Mouse (Mus musculus) kidney, embryonic 14.5 days (tissue): ENCODE measurements around the gene Tor1b. TPM values are rescaled to one million over a fixed set of nuclear protein-coding genes. Genes with fewer than 3 reads are reported as not detected.
"Not testable (repeated sequence)": the region's sequence is repeated elsewhere in the genome, so short reads cannot be mapped to it uniquely, and the experiment has no call there.

ENCODE experiments used
- ATAC-seq: fragments of 200-750 bp; cut with Nextera tagmentation; 2 replicates; pipeline ENCODE4 v1.8.0; 2017; ENCODE audit warnings: moderate number of reproducible peaks, mild to moderate bottlenecking, moderate TSS enrichment, moderate library complexity; ENCODE audit not compliant: low FRiP score, low TSS enrichment
- H3K27ac ChIP-seq: fragments of 300-500 bp; sonication (generic); 2 replicates; pipeline ENCODE4 v1.5.1; 2014; ENCODE audit warnings: low read depth, mild to moderate bottlenecking, low read length, moderate library complexity, mixed read lengths
- H3K27me3 ChIP-seq: fragments of 300-500 bp; sonication (generic); 2 replicates; pipeline ENCODE4 v1.6.1; 2014; ENCODE audit warnings: mild to moderate bottlenecking, low read length; ENCODE audit not compliant: control insufficient read depth, insufficient read depth
- H3K36me3 ChIP-seq: fragments of 300-500 bp; sonication (generic); 2 replicates; pipeline ENCODE4 v1.6.1; 2014; ENCODE audit warnings: low read length, mixed read lengths; ENCODE audit not compliant: control insufficient read depth, insufficient read depth
- H3K4me1 ChIP-seq: fragments of 300-500 bp; sonication (generic); 2 replicates; pipeline ENCODE4 v1.6.1; 2014; ENCODE audit warnings: low read length, mixed read lengths; ENCODE audit not compliant: control insufficient read depth, insufficient read depth
- H3K4me2 ChIP-seq: fragments of 300-500 bp; sonication (generic); replicated peaks from 2 replicates; pipeline ENCODE4 v1.6.1; 2014; ENCODE audit warnings: low read depth, mild to moderate bottlenecking, low read length
- H3K4me3 ChIP-seq: fragments of 300-500 bp; sonication (generic); 2 replicates; pipeline ENCODE4 v1.5.1; 2014; ENCODE audit warnings: mild to moderate bottlenecking, low read length
- H3K9ac ChIP-seq: fragments of 300-500 bp; sonication (generic); 2 replicates; pipeline ENCODE4 v1.6.1; 2014; ENCODE audit warnings: low read depth, mild to moderate bottlenecking, low read length, moderate library complexity
- H3K9me3 ChIP-seq: fragments of 300-500 bp; sonication (generic); 2 replicates; pipeline ENCODE4 v1.6.1; 2016; ENCODE audit warnings: low read length; ENCODE audit not compliant: control insufficient read depth
- WGBS: fragments of 180-500 bp; shearing (Covaris S2); extraction: QIAGEN DNeasy Blood & Tissue Kit; methylation state at CpG from one replicate; pipeline ENCODE4 v1.1.7; 2014; 5-methylcytosine and 5-hydroxymethylcytosine counted together
- polyA plus RNA-seq: library from polyadenylated mRNA; unstranded; fragments of >200 nt; fragmentation: Nextera tagmentation; extraction: Ambion mirVana; gene quantifications from 2 replicates; pipeline ENCODE4 v1.2.1, GENCODE M21; 2014

Tor1b gene
- polyA plus RNA-seq, 1 experiment from 2014 or later, result 39.3 TPM

DNA sequence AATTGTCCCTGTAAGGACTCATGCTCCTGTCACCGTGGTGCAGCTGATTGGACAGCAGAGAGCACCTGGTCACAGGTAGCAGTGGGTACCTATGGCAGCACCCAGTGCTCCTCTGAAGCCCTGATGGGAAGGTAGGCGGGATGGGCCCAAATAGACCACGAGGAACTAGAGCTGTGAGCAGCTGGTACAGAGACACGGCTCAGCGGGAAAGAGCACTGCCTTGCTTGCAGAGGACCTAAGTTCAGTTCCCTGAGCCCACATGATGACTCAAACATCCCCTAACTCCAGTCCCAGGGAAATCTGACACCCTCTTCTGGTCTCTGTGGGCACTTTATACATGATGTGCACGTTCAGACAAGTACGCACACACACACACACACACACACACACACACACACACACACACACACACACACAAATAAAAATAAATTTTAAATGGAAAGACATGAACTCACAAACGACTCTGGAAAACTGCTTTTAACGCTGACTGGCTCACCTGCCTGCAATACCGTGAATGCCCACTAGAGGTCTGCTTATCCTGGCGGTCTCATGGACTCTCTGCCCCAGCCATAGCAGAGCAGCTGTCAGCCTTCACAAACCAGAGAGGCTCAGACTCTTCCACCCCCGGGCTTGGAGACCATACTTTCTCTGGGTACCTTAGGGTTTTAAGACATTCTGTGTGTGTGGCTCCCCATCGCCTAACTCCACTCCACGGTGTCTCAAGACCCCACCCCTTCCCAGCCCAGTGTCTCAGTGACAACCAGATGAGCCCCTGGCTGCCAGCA lies 24.7 kb upstream of the Tor1b start:
- Histone ChIP-seq H3K27ac (no peak overlapping the region), H3K27me3 (no peaks in the 10 kb centered on the region), H3K4me3 (no peak overlapping the region), H3K36me3 (no peaks in the 10 kb centered on the region), H3K4me2 (no peak overlapping the region), H3K9ac (no peak overlapping the region), H3K4me1 (peaks cover 24% of the 10 kb centered on the region; the same call in 1 of the 2 replicates), H3K9me3 (no peaks in the 10 kb centered on the region)
- ATAC-seq, result peak; percentile 68; the same call in 1 of the 2 replicates
- WGBS, result 29% methylated on average over 14 of the region's 14 CpGs

DNA sequence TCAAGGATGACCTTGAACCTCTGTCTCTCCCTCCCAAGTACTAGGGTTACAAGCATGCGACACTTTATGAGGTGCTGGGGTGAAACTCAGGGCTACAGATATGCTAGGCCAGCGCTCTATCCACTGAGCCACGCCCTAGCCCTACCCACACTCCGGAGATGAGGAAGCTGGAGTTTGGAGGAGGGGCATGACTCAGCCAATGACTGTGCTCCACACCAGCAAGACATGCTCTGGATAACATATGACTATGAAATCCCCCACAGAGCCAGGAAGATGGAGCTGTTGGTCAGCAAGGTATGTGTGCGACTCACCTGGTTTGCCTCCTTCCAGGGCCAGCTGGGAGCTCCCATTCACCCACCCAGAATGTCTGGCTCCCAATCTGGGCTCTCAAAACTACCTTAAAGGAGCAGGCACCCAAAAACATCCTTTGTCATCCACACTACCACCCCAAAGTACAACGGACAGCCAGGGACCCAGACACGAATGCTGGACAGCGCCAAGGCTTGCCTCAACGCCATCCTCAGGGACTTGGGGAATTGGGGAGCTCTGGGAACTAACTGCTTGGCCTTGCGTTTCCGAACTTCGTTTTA lies 23.8 kb upstream of the Tor1b start:
- no peak overlapping the region for H3K9ac ChIP-seq
- peak overlapping the region; percentile 14; the same call in 1 of the 2 replicates for H3K4me3 ChIP-seq
- WGBS, result 19% methylated on average over 12 of the region's 12 CpGs
- H3K4me2 ChIP-seq, result peak overlapping the region; percentile 41
- no peaks in the 10 kb centered on the region for H3K36me3 ChIP-seq
- ATAC-seq, result peak; percentile 41; the same call in 1 of the 2 replicates
- no peaks in the 10 kb centered on the region for H3K9me3 ChIP-seq
- no peaks in the 10 kb centered on the region for H3K27me3 ChIP-seq
- peaks cover 24% of the 10 kb centered on the region; the same call in 1 of the 2 replicates for H3K4me1 ChIP-seq
- no peak overlapping the region for H3K27ac ChIP-seq

DNA sequence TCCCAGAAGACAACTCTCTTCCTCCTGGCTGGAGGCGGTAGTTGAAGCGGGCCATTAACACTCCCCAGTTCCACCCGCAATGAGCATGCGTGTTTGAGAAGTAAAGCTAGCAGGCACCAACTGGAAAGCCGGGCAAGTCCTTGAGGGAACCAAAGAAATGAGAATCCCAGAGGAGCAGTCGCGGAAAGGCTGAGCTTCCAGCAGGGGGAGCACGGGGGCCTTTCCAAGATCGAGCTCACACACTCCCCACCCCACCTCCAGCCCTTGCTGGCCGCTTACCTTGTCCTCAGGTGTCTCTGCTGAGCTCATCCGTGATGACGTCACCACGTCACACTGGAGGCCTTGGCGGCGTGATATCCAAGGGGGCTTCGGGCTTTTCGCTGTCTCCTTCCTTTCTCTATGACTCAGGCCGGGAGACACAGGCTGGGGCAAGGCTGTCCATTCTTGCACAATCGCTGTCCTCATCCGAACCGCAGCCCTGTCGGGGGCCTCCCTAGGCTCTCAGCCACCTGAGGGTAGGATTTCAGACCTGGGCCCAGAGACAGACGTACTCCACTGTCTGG lies 23.2 kb upstream of the Tor1b start, which contains the start of gene Ptges:
Gene Ptges, minus strand, starts transcription at position 381 of the 563 bp plus-strand sequence.
- peak; percentile 48 for ATAC-seq

DNA sequence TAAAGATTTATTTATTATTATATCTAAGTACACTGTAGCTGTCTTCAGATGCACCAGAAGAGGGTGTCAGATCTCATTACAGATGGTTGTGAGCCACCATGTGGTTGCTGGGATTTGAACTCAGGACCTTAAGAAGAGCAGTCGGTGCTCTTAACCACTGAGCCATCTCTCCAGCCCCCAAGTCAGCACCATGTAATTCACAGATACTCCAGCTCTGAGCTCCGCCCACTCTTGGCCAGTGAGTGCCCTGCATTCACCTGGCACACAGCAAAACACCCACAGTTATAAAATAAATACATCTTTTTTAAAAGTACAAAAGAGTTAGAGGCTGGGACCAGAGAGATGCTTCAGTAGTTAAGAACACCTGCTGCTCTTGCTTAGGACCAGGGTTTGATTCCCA lies 21.9 kb upstream of the Tor1b start:
- H3K4me1 ChIP-seq, result peaks cover 24% of the 10 kb centered on the region; the same call in 1 of the 2 replicates
- H3K4me2 ChIP-seq, H3K27ac ChIP-seq, H3K27me3 ChIP-seq, H3K9ac ChIP-seq, H3K9me3 ChIP-seq, ATAC-seq, H3K36me3 ChIP-seq, H3K4me3 ChIP-seq: not testable (repeated sequence)
- WGBS, result 78% methylated on average over 2 of the region's 2 CpGs

More for the DNA sequence above, 23.2 kb upstream of the Tor1b start, which contains the start of gene Ptges:
- Histone ChIP-seq H3K4me3 (peak within 1 kb of the TSS; percentile 14), H3K36me3 (no peaks in the 10 kb centered on the region), H3K4me2 (peak within 1 kb of the TSS; percentile 41), H3K9me3 (no peaks in the 10 kb centered on the region), H3K9ac (no peak within 1 kb of the TSS), H3K27ac (no peak within 1 kb of the TSS), H3K27me3 (no peaks in the 10 kb centered on the region), H3K4me1 (peaks cover 24% of the 10 kb centered on the region; the same call in 1 of the 2 replicates)
- 2% methylated on average over 23 of the region's 23 CpGs for whole genome bisulfite sequencing

DNA sequence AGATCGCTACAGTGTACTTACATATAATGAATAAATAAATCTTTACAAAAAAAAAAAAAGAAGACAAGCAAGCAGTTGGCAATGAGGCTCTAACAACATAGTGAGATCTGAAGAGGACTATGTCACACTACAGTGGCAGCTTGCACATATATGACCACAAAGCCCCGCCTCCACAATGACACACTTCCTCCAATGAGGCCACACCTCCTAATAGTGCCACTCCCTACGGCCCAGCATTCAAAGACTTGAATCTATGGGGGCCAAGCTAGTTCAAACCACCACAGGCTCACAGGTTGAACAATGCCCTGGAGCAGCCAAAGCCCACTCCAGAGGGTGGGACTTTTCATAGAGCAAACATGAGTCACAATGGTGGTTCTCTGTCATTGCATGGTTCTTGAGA lies 20.8 kb upstream of the Tor1b start:
- Histone ChIP-seq H3K4me2 (no peak overlapping the region), H3K4me1 (peaks cover 20% of the 10 kb centered on the region; the same call in 1 of the 2 replicates), H3K9ac (no peak overlapping the region), H3K4me3 (no peak overlapping the region), H3K27ac (no peak overlapping the region), H3K36me3 (no peaks in the 10 kb centered on the region), H3K9me3 (no peaks in the 10 kb centered on the region), H3K27me3 (0 out of 2 replicates have a peak, but pooled peaks cover 2% of the 10 kb centered on the region)
- no peak for ATAC-seq
- 80% methylated on average over 3 of the region's 3 CpGs for WGBS

DNA sequence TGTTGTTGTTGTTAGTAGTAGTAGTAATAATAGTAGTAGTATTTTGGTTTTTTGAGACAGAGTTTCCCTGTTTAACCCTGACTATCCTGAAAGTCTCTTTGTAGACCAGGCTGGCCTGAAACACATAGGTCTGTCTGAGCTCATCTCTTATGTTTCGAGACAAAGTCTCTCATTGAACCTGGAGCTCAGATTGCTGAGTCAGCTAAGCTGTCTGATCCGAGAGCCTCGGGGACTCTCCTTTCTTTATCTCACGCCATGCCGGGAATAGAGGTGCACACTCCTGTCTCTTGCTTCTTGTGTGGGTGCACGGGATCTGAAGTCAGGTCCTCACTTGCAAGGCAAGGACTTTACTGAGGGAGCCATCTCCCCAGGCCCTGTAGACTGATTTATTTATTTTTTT lies 19.7 kb upstream of the Tor1b start:
- Histone ChIP-seq H3K4me3 (no peak overlapping the region), H3K4me1 (0 out of 2 replicates have a peak, but pooled peaks cover 11% of the 10 kb centered on the region), H3K36me3 (no peaks in the 10 kb centered on the region), H3K9ac (no peak overlapping the region), H3K4me2 (no peak overlapping the region), H3K9me3 (no peaks in the 10 kb centered on the region), H3K27me3 (0 out of 2 replicates have a peak, but pooled peaks cover 2% of the 10 kb centered on the region), H3K27ac (no peak overlapping the region)
- 82% methylated on average over 6 of the region's 6 CpGs for WGBS
- no peak for ATAC-seq

DNA sequence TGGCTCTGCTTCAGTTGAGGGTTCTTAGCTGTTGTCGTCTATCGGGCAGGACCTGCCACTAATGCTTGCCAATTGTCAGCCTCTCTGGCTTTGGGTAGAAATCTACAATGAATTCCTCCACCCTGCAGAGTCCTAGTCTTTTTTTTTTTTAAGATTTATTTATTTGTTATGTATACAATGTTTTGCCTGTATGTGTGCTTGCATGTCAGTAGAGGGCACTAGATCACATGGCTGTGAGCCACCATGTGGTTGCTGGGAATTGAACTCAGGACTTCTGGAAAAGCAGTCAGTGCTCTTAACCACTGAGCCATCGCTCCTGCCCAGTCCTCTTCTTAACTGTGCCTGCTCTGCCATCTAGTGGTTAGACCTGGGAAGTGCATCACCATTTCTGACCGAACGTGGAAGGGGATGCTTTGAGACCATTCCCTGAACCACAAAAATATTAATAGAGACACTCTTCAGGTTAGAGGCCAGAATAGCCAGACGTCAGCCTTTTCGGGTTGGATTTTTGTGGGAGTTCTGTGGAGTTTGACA lies 18.8 kb upstream of the Tor1b start:
- ATAC-seq, result no peak
- 20% methylated on average over 7 of the region's 7 CpGs for WGBS
- no peak overlapping the region for H3K9ac ChIP-seq
- H3K36me3 ChIP-seq, result no peaks in the 10 kb centered on the region
- H3K9me3 ChIP-seq, result no peaks in the 10 kb centered on the region
- no peak overlapping the region for H3K4me2 ChIP-seq
- no peak overlapping the region for H3K27ac ChIP-seq
- 0 out of 2 replicates have a peak, but pooled peaks cover 2% of the 10 kb centered on the region for H3K27me3 ChIP-seq
- H3K4me3 ChIP-seq, result no peak overlapping the region
- 0 out of 2 replicates have a peak, but pooled peaks cover 3% of the 10 kb centered on the region for H3K4me1 ChIP-seq

DNA sequence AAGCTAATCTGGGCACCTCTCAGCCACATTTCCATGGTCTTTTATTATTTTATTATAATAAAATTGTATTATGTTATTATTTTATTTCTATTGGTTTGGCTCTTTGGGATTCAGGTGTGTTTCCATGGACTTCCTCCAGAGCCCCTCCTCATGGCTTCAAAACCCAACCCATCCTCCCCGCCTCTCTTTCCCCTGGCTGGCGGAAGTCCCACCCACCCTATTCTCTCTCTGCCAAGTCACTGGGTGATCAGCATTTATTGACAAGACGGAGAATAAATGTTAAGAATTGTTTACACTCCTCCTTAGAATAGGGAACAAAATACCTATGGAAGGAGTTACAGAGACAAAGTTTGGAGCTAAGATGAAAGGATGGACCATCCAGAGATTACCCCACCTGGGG lies 16.0 kb upstream of the Tor1b start:
- no peak overlapping the region for H3K4me2 ChIP-seq
- no peak overlapping the region for H3K27ac ChIP-seq
- WGBS, result 82% methylated on average over 3 of the region's 3 CpGs
- H3K4me1 ChIP-seq, result no peaks in the 10 kb centered on the region
- 0 out of 2 replicates have a peak, but pooled peaks cover 2% of the 10 kb centered on the region for H3K27me3 ChIP-seq
- H3K9ac ChIP-seq, result no peak overlapping the region
- ATAC-seq, result no peak
- H3K36me3 ChIP-seq, result no peaks in the 10 kb centered on the region
- H3K4me3 ChIP-seq, result no peak overlapping the region
- H3K9me3 ChIP-seq, result no peaks in the 10 kb centered on the region
